Mouse (Mus musculus) adrenal gland, adult 8-10 months (tissue): ENCODE measurements around the gene Slc7a10. TPM values are rescaled to one million over a fixed set of nuclear protein-coding genes. Genes with fewer than 3 reads are reported as not detected.

Experiments
- DNase-seq: peaks from one replicate; pipeline ENCODE4 v3.0.0; 2022
- total RNA-seq, 4 experiments: library from RNA; stranded (reverse); gene quantifications; 2 replicates each; pipeline ENCODE4 v1.2.4; 2022

Slc7a10 gene
- total RNA-seq = 10 to 100 TPM; 12.2 to 29.7 (median 14.9) TPM

GRCm38 (mm10) chr7:35185889-35186569 lies at the start of gene Slc7a10:
Gene Slc7a10, plus strand, starts transcription at chr7:35186385.
- no peak for DNase-seq

GRCm38 (mm10) chr7:35137524-35137923 lies 48.7 kb upstream of the Slc7a10 start:
- no peak for DNase-seq

- no peak for DNase-seq
Measured at GRCm38 (mm10) chr7:35138481-35138880, 47.7 kb upstream of the Slc7a10 start.

GRCm38 (mm10) chr7:35139880-35140279 lies 46.3 kb upstream of the Slc7a10 start:
- no peak for DNase-seq

GRCm38 (mm10) chr7:35141519-35141918 lies 44.7 kb upstream of the Slc7a10 start:
- no peak for DNase-seq

DNA sequence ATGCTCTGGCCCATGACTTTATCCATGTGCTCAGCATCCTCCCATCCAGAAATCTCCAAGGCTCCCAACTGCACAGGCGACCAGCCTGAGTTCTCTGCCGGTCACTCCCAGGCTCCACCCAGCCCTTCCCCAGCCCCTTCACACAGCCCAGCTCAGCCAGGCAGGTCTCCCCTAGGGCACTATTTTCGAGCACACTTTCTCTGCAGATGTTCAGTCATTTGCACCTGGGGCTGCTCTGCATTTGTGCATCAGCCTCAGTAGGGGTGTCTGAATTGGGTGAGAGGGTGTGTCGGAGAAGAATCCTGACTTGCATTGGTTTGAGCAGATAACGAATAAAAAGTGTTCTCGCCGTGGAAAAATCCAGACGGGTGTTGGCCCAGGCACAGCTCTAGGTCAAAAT lies 43.7 kb upstream of the Slc7a10 start:
- no peak for DNase-seq

GRCm38 (mm10) chr7:35143864-35144618 lies 42.1 kb upstream of the Slc7a10 start:
- DNase-seq = no peak

- DNase-seq = no peak
Measured at GRCm38 (mm10) chr7:35145068-35145467, 41.1 kb upstream of the Slc7a10 start.

DNA sequence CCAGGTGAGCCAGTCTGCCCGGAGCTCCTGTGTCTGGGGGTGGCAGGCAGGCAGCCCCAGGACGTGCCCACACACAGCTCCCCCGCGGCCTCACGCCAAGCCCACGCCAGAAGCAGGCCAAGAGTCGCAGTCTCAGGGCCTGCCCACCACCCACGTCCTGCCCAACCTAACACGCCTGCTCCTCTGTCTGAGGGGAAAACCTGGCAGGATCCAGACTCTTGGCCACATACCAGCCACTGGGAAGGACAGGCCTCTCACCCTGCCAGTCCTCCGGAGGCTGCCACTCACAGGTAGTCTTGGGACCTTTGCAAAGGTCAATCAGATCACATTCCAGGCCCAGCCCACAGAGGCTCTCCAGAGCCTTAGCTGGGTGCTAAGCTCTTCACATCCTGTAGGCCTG lies 39.9 kb upstream of the Slc7a10 start:
- no peak for DNase-seq

- no peak for DNase-seq
Measured at GRCm38 (mm10) chr7:35149616-35150433, 36.4 kb upstream of the Slc7a10 start.

- DNase-seq = no peak
Measured at GRCm38 (mm10) chr7:35150860-35151259, 35.3 kb upstream of the Slc7a10 start.

DNA sequence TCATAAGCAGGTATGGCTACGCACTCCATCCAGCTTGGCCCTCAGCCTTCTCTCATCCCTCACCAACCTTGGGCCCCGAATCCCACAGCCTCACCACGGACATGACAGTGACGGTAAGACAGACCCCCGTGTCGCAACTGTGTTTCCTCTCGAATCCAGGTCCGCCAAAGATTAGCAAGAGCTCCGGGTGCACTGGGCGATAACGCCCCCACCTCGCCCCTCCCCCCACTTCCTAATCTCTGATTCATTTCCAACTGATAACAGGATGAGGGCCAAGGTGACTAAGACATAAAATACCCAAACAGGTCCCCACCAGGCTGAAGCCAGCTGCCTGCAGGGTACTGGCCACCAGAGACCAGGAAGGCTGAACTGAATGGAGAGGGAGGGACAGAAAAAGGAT lies 31.7 kb upstream of the Slc7a10 start:
- no peak for DNase-seq

DNA sequence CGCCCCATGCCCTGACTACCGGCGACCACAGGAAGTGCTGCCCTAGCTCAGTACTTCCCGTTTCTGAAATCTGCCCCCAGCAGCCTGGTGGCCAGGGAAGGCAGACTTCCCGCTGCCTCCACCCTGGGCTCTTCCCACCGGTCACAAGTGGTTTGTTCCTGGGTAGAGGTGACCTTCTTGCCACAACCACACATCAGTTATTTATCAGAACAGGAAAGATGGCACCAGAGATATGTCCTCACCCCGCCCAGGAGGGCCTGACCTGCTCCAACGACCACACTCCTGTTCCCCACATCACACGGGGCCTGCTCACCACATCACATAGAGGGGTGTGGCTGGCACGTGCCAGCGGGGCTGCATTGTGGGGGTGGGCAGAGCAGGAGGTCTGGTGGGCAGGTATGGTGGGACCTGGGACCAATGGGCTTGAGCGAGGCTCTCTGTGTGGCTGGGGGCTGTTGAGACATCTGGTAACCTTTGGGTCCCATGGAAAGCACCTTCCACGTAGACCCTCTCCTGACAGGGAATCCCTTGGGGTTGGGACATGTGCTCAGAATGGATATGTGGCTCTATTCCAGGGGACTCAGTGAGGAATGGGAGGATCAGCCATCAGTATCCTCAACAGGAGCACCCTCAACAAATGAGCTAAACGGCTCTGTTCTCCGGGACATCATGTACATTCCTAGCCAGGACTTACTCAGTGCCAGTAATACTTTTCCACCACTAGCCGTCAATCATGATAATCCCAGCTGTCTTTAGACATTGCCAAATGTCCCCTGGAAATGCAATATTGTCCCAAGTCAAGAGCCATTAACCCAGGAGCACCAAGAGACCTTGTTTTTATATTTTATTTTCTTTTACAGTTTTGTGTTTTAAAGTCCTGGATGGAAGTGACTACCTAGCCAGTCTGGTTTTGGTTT lies 29.4 kb upstream of the Slc7a10 start:
- no peak for DNase-seq

GRCm38 (mm10) chr7:35157512-35157911 lies 28.7 kb upstream of the Slc7a10 start:
- no peak for DNase-seq

DNA sequence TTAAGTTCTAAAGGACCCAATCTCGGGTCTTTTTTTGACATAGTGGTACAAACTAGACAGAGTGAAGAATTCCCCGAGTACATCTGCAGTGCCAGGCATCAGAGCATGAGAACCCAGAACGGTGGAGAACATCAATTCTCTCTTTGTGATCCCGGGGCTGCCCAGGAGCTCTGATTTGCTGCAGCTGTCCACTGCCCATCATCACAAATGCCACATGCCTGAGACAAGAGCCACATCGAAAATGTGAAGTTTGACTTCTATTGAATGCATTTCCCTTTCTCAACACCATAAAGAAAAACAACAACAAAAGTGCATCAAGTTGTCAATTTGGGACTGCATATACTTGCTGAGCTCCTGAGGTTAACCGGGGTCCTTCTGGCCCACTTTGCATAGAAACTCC lies 23.7 kb upstream of the Slc7a10 start:
- no peak for DNase-seq

- no peak for DNase-seq
Measured at GRCm38 (mm10) chr7:35163600-35163999, 22.6 kb upstream of the Slc7a10 start.

- DNase-seq = no peak
Measured at GRCm38 (mm10) chr7:35164131-35164530, 22.1 kb upstream of the Slc7a10 start.

- no peak for DNase-seq
Measured at GRCm38 (mm10) chr7:35166988-35167387, 19.2 kb upstream of the Slc7a10 start.

GRCm38 (mm10) chr7:35167925-35168324 lies 18.3 kb upstream of the Slc7a10 start:
- no peak for DNase-seq

GRCm38 (mm10) chr7:35169341-35169740 lies 16.8 kb upstream of the Slc7a10 start:
- peak; percentile 74 for DNase-seq

GRCm38 (mm10) chr7:35171867-35172382 lies 14.3 kb upstream of the Slc7a10 start:
- DNase-seq = peak; percentile 64

DNA sequence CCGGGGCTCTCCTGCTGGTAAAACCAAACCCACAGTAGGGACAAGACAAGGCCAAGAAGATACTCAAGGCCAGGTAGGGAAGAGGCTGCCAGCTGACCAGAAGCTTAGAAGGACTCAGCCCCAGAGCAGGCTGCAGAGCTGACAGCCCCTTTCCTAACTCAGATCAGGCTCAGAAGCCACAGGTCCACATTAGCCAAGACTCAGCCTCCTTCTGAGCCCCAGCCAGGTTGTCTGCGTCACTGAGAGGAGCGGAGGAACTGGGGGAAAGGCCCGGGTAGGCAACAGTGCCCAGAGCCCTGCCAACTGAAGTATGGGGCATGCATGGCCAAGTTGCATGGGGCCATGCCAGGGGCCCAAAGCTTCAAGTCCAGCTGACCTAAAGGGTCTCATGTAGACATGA lies 13.7 kb upstream of the Slc7a10 start:
- DNase-seq = no peak
